Mouse (Mus musculus) megakaryocyte, adult 5-6 weeks (primary cell): ENCODE measurements around the gene Efna5. TPM values are rescaled to one million over a fixed set of nuclear protein-coding genes. Genes with fewer than 3 reads are reported as not detected.

Experiments
- ATAC-seq: 2 replicates; pipeline ENCODE4 v1.8.0; 2016; ENCODE audit warnings: mild to moderate bottlenecking, inconsistent platforms; ENCODE audit not compliant: poor library complexity, severe bottlenecking
- total RNA-seq, 2 experiments: library from RNA; stranded (forward) in 1 of 2; stranded (reverse) in 1 of 2; fragments of 153-499, 151-499 nt in 1 of 2; fragments of 221-1000, 200-1000 nt in 1 of 2; gene quantifications; 2 replicates each; pipeline versions ENCODE4 v1.2.3 to v1.2.4; 2015 to 2017

Efna5 gene
- total RNA-seq (2015) (0.16 and 0.30 TPM in 2 replicates), total RNA-seq (2017) (not detected in 2 replicates)

GRCm38 (mm10) chr17:62881176-62881790, at the start of gene Efna5:
Gene Efna5 (minus strand): TSS chr17:62881317.
- ATAC-seq: no peak

- ATAC-seq: no peak
Observed at GRCm38 (mm10) chr17:62915304-62915703, 34.2 kb upstream of the Efna5 start.

- no peak for ATAC-seq
Observed at GRCm38 (mm10) chr17:62905692-62906445, 24.8 kb upstream of the Efna5 start.

- no peak for ATAC-seq
Observed at GRCm38 (mm10) chr17:62899066-62899465, 17.9 kb upstream of the Efna5 start.

- no peak for ATAC-seq
Observed at GRCm38 (mm10) chr17:62889991-62890390, 8.9 kb upstream of the Efna5 start.

GRCm38 (mm10) chr17:62884129-62884506, 3.0 kb upstream of the Efna5 start:
- ATAC-seq: peak; percentile 72

GRCm38 (mm10) chr17:62883476-62884128, 2.5 kb upstream of the Efna5 start:
- 0 out of 2 replicates have a peak, but pooled peaks have one; percentile 7 for ATAC-seq

- 0 out of 2 replicates have a peak, but pooled peaks have one; percentile 8 for ATAC-seq
Observed at GRCm38 (mm10) chr17:62882726-62883475, 1.8 kb upstream of the Efna5 start.

- no peak for ATAC-seq
Observed at GRCm38 (mm10) chr17:62881791-62882725, 941 bp upstream of the Efna5 start.

- ATAC-seq: no peak
Observed at GRCm38 (mm10) chr17:62880311-62881175, 574 bp downstream of the Efna5 start.

GRCm38 (mm10) chr17:62879526-62880310, 1.4 kb downstream of the Efna5 start:
- no peak for ATAC-seq

- ATAC-seq: no peak
Observed at GRCm38 (mm10) chr17:62875727-62876126, 5.4 kb downstream of the Efna5 start.

- no peak for ATAC-seq
Observed at GRCm38 (mm10) chr17:62871928-62872327, 9.2 kb downstream of the Efna5 start.

- ATAC-seq: no peak
Observed at GRCm38 (mm10) chr17:62871191-62871590, 9.9 kb downstream of the Efna5 start.

- no peak for ATAC-seq
Observed at GRCm38 (mm10) chr17:62870446-62870845, 10.7 kb downstream of the Efna5 start.

GRCm38 (mm10) chr17:62864966-62865365, 16.2 kb downstream of the Efna5 start:
- no peak for ATAC-seq

- ATAC-seq: no peak
Observed at GRCm38 (mm10) chr17:62863004-62863403, 18.1 kb downstream of the Efna5 start.

- peak; percentile 40 for ATAC-seq
Observed at GRCm38 (mm10) chr17:62862298-62862999, 18.7 kb downstream of the Efna5 start.
